Mouse (Mus musculus): ENCODE measurements around the gene Fank1. TPM values are rescaled to one million over a fixed set of nuclear protein-coding genes. Genes with fewer than 3 reads are reported as not detected.

Fank1 gene
- polyA plus RNA-seq, 1 experiment from 2014 or later = 0.64 TPM

DNA sequence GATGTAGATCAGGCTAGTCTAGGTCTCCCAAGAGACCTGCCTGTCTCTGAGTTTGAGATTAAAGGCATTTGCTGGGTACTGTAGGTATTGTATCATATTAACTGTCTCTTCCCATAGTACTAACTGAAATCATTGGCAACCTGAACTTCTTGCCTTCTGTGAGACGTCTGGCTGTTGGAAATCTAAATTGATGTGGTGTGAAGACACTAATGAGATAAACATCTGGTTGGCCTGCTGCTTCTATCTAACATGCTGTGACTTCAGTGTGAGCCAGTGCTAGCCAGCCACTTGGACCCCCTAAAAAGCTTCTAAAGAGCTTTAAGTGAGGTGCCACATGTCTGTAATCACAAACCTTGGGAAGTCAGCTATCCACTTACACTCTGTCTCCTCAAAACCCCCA, 16.1 kb downstream of the Fank1 start:
- no peaks in the 10 kb centered on the region for H3K27me3 ChIP-seq (replicated peaks; ENCODE audit: control insufficient read depth, insufficient read depth, low read length)
- H3K4me3 ChIP-seq (ENCODE audit: low read depth, low read length) = no peak overlapping the region
- H3K27ac ChIP-seq (ENCODE audit: low read depth) = no peak overlapping the region
- DNase-seq (ENCODE audit: low spot score) (no peak), ATAC-seq (replicated peaks; ENCODE audit: low FRiP score, low TSS enrichment, low read depth) (no peak)
- H3K36me3 ChIP-seq (ENCODE audit: control insufficient read depth, insufficient read depth, low read length) = no peaks in the 10 kb centered on the region
- 19% methylated on average over 1 of the region's 1 CpGs for WGBS
- H3K4me2 ChIP-seq (ENCODE audit: low read length) = no peak overlapping the region
- H3K9ac ChIP-seq (ENCODE audit: low read length) = no peak overlapping the region
- H3K4me1 ChIP-seq (replicated peaks; ENCODE audit: control insufficient read depth, insufficient read depth, low read length) = peaks cover 7% of the 10 kb centered on the region
- H3K9me3 ChIP-seq (ENCODE audit: control insufficient read depth, low read length) = no peaks in the 10 kb centered on the region

DNA sequence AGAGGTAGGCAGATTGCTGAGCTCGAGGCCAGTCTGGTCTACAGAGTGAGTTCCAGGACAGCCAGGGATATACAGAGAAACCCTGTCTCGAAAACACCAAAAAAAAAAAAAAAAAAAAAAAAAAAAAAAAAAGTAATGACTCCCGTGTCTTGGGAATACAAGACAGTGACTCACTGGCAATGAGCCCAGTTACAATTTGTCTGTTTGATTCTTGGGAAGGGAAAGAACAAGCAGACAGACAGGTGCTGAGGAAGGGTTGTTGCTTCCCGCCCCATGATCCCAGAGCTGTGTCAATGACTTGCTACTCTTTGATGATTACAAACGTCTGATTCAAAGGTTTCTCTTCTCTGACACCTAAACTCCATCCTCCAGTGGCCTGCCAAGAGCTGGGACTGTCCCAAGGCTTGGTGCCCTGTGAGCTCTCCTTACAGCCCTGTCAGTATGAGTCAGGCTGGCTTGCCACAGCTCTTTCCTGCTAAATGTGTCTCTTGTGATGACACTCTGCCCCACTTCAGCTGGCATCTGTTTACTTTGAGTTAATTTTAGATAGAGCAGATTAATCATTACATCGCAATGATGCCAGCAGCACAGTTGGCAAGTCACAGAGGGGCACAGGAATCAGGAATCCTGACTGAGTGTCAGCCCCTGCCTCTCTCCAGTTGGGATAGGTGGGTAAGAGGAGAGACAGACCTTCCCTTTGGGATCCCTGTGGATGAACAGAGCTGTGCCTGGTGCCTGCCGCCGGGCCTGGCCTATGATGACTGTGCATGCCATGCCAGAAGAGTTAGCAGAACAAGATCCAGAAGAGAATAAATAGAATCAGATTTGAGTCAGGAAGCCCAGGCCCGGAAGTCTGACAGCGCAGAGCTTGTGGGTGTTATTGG, 16.8 kb downstream of the Fank1 start:
- Histone ChIP-seq H3K9ac (ENCODE audit: low read length) (no peak overlapping the region), H3K4me1 (replicated peaks; ENCODE audit: control insufficient read depth, insufficient read depth, low read length) (peaks cover 7% of the 10 kb centered on the region), H3K4me2 (ENCODE audit: low read length) (no peak overlapping the region), H3K9me3 (ENCODE audit: control insufficient read depth, low read length) (no peaks in the 10 kb centered on the region), H3K27ac (ENCODE audit: low read depth) (no peak overlapping the region), H3K4me3 (ENCODE audit: low read depth, low read length) (no peak overlapping the region), H3K27me3 (replicated peaks; ENCODE audit: control insufficient read depth, insufficient read depth, low read length) (no peaks in the 10 kb centered on the region), H3K36me3 (ENCODE audit: control insufficient read depth, insufficient read depth, low read length) (no peaks in the 10 kb centered on the region)
- WGBS = 53% methylated on average over 10 of the region's 10 CpGs
- ATAC-seq (replicated peaks; ENCODE audit: low FRiP score, low TSS enrichment, low read depth) (no peak), DNase-seq (ENCODE audit: low spot score) (no peak)

DNA sequence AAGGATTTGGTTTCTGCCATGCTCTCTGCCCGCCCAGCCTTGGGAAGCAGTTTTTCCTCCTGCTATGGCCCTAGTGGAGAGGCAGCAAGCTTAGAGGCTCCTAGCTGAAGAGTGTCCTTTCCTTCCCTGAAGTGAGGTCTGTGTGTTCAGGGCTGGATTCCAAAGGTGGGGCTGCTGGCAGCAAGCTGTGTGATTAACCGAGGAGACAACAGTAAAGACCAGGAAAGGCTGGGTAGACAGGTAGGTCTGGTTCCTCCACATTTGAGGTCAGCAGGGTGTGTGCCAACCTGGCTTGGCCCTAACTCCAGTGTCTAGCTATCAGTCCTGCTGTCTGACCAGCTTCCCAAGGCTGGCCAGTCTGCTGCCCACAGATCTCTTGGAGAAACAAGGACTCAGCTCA, 18.1 kb downstream of the Fank1 start:
- Histone ChIP-seq H3K4me3 (ENCODE audit: low read depth, low read length) (no peak overlapping the region), H3K36me3 (ENCODE audit: control insufficient read depth, insufficient read depth, low read length) (no peaks in the 10 kb centered on the region), H3K9me3 (ENCODE audit: control insufficient read depth, low read length) (no peaks in the 10 kb centered on the region), H3K4me1 (replicated peaks; ENCODE audit: control insufficient read depth, insufficient read depth, low read length) (peaks cover 7% of the 10 kb centered on the region), H3K27me3 (replicated peaks; ENCODE audit: control insufficient read depth, insufficient read depth, low read length) (no peaks in the 10 kb centered on the region), H3K9ac (ENCODE audit: low read length) (no peak overlapping the region), H3K4me2 (ENCODE audit: low read length) (no peak overlapping the region), H3K27ac (ENCODE audit: low read depth) (no peak overlapping the region)
- ATAC-seq (replicated peaks; ENCODE audit: low FRiP score, low TSS enrichment, low read depth) = 0 out of 2 replicates have a peak, but pooled peaks have one; percentile 27
- WGBS = 76% methylated on average over 2 of the region's 2 CpGs
- no peak for DNase-seq (ENCODE audit: low spot score)

DNA sequence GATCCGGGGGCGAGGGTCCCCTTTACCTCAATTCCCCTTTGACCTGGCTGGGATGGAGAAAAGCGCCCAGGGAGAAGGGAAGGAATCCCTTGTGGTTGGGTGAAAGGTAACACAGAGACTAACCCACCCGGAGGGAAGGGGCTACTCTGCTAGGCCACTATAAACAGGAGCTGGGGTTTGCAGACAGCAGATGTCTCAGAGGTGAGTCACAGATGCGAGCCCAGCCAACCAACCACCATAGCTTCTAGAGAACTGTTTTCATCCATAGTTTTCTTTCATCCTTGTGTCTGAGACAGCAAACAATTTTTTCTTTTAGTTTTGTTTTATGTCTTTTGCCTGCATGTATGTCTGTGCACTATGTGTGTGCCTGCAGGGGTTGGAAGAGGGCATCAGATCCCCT, 23.3 kb downstream of the Fank1 start:
- no peaks in the 10 kb centered on the region; the same call in 1 of the 2 replicates for H3K4me1 ChIP-seq (replicated peaks; ENCODE audit: control insufficient read depth, insufficient read depth, low read length)
- H3K27me3 ChIP-seq (replicated peaks; ENCODE audit: control insufficient read depth, insufficient read depth, low read length) = no peaks in the 10 kb centered on the region
- no peak overlapping the region for H3K4me2 ChIP-seq (ENCODE audit: low read length)
- ATAC-seq (replicated peaks; ENCODE audit: low FRiP score, low TSS enrichment, low read depth) (no peak), DNase-seq (ENCODE audit: low spot score) (no peak)
- H3K9me3 ChIP-seq (ENCODE audit: control insufficient read depth, low read length) = no peaks in the 10 kb centered on the region
- WGBS = 72% methylated on average over 5 of the region's 5 CpGs
- no peak overlapping the region for H3K27ac ChIP-seq (ENCODE audit: low read depth)
- no peaks in the 10 kb centered on the region for H3K36me3 ChIP-seq (ENCODE audit: control insufficient read depth, insufficient read depth, low read length)
- no peak overlapping the region for H3K4me3 ChIP-seq (ENCODE audit: low read depth, low read length)
- H3K9ac ChIP-seq (ENCODE audit: low read length) = no peak overlapping the region

DNA sequence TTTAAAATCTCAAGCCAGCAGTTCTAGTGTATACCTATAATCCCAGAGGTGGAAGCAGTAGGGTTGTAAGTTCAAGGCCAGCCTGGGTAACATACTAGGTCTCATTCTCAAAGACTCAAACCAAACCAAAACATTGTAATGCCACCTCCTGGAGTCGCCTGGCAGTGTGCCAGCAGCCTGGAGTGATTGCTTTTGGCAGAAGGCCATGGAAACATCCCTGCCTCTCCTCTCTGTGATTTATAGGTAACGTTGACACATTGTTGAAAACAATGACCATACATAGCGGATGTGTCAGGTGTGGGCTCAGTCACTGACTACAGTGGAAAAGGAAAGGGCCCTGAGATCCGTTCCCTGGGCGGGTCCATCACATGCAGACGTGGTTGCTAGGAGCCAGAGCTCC, 25.2 kb downstream of the Fank1 start:
- DNase-seq (ENCODE audit: low spot score) = peak; percentile 64
- WGBS = 28% methylated on average over 6 of the region's 6 CpGs
- ATAC-seq (replicated peaks; ENCODE audit: low FRiP score, low TSS enrichment, low read depth) = no peak

DNA sequence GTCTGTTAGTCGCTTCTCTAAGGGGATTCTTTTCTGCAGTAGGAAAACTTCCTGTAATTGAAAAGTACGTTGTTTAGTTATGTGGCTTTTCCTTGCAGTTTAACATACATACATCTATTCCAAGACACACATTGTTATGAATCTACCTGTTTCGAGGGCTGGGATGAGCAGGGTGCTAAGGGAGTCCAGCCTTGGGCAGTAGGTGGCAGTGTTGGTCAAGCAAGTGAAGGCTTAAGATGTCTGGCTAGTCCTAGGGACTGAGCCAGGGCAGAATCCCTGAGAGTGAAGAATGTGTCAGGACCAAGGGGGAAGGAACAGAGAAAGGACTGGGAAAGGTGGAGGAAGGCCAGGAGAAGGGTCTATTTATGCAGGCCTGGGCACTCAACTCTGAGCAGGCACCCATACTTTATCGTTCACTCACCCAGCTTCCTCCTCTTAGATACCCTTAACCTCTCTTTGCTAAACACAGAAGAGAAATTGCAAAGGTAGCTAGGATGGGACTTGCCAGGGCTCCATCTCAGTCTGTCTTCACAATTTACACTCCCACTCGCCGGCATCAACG, 29.0 kb downstream of the Fank1 start:
- DNase-seq (ENCODE audit: low spot score) (peak; percentile 86), ATAC-seq (replicated peaks; ENCODE audit: low FRiP score, low TSS enrichment, low read depth) (no peak)
- WGBS = 35% methylated on average over 7 of the region's 7 CpGs
- Histone ChIP-seq H3K27ac (ENCODE audit: low read depth) (no peak overlapping the region), H3K4me3 (ENCODE audit: low read depth, low read length) (no peak overlapping the region), H3K27me3 (replicated peaks; ENCODE audit: control insufficient read depth, insufficient read depth, low read length) (no peaks in the 10 kb centered on the region), H3K9me3 (ENCODE audit: control insufficient read depth, low read length) (no peaks in the 10 kb centered on the region), H3K4me1 (replicated peaks; ENCODE audit: control insufficient read depth, insufficient read depth, low read length) (no peaks in the 10 kb centered on the region), H3K4me2 (ENCODE audit: low read length) (no peak overlapping the region), H3K36me3 (ENCODE audit: control insufficient read depth, insufficient read depth, low read length) (no peaks in the 10 kb centered on the region), H3K9ac (ENCODE audit: low read length) (no peak overlapping the region)

More for the DNA sequence above, 25.2 kb downstream of the Fank1 start:
- no peak overlapping the region for H3K27ac ChIP-seq (ENCODE audit: low read depth)
- H3K9ac ChIP-seq (ENCODE audit: low read length) = no peak overlapping the region
- no peak overlapping the region for H3K4me3 ChIP-seq (ENCODE audit: low read depth, low read length)
- no peaks in the 10 kb centered on the region for H3K27me3 ChIP-seq (replicated peaks; ENCODE audit: control insufficient read depth, insufficient read depth, low read length)
- H3K4me1 ChIP-seq (replicated peaks; ENCODE audit: control insufficient read depth, insufficient read depth, low read length) = no peaks in the 10 kb centered on the region; the same call in 1 of the 2 replicates
- no peaks in the 10 kb centered on the region for H3K36me3 ChIP-seq (ENCODE audit: control insufficient read depth, insufficient read depth, low read length)
- H3K9me3 ChIP-seq (ENCODE audit: control insufficient read depth, low read length) = no peaks in the 10 kb centered on the region
- H3K4me2 ChIP-seq (ENCODE audit: low read length) = no peak overlapping the region

DNA sequence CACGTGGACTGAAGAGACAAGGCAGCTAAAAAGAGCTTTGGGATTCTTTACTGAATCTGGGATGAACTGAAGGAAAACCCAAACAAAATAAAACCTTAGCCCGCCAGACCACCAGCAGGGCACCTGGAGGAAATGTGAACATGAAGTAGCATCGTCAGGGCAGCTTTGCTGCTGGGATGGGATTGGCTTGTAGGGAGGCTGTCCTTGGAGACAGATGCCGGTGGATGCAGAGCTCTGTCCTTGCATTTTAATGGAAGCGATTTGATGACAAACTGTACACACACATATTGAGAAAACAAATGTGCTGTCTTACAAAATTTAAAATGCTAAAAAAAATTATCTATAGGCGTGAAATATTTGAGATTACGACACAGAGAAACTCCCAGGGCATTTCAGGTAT, 36.3 kb downstream of the Fank1 start:
- Histone ChIP-seq H3K9me3 (ENCODE audit: control insufficient read depth, low read length) (no peaks in the 10 kb centered on the region), H3K27me3 (replicated peaks; ENCODE audit: control insufficient read depth, insufficient read depth, low read length) (no peaks in the 10 kb centered on the region), H3K4me1 (replicated peaks; ENCODE audit: control insufficient read depth, insufficient read depth, low read length) (no peaks in the 10 kb centered on the region), H3K36me3 (ENCODE audit: control insufficient read depth, insufficient read depth, low read length) (no peaks in the 10 kb centered on the region), H3K27ac (ENCODE audit: low read depth) (no peak overlapping the region), H3K9ac (ENCODE audit: low read length) (no peak overlapping the region), H3K4me3 (ENCODE audit: low read depth, low read length) (no peak overlapping the region), H3K4me2 (ENCODE audit: low read length) (no peak overlapping the region)
- 57% methylated on average over 7 of the region's 7 CpGs for WGBS
- ATAC-seq (replicated peaks; ENCODE audit: low FRiP score, low TSS enrichment, low read depth) (no peak), DNase-seq (ENCODE audit: low spot score) (no peak)

DNA sequence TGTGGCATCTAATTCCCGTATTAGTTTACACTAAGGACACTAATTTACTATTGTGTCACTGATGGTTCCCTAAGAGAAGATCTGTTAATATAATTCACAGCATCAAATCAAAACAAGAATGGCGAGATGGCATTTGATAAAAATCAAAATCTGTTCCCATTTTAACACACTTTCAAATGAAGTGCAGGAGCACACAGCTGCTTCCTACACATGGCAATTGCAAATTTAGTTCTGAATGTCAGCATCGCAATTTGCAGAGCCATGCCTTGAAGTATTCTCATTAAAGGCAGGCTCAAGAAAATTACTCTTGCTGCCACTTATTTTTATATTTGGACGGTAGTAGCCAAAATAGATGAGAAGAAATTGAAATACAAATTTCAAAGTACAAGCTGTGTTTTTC, 36.7 kb downstream of the Fank1 start:
- 71% methylated on average over 4 of the region's 4 CpGs for WGBS
- H3K9me3 ChIP-seq (ENCODE audit: control insufficient read depth, low read length) = no peaks in the 10 kb centered on the region
- no peaks in the 10 kb centered on the region for H3K36me3 ChIP-seq (ENCODE audit: control insufficient read depth, insufficient read depth, low read length)
- H3K27me3 ChIP-seq (replicated peaks; ENCODE audit: control insufficient read depth, insufficient read depth, low read length) = no peaks in the 10 kb centered on the region
- H3K9ac ChIP-seq (ENCODE audit: low read length) = no peak overlapping the region
- no peak overlapping the region for H3K4me2 ChIP-seq (ENCODE audit: low read length)
- H3K27ac ChIP-seq (ENCODE audit: low read depth) = no peak overlapping the region
- DNase-seq (ENCODE audit: low spot score) (no peak), ATAC-seq (replicated peaks; ENCODE audit: low FRiP score, low TSS enrichment, low read depth) (no peak)
- no peaks in the 10 kb centered on the region for H3K4me1 ChIP-seq (replicated peaks; ENCODE audit: control insufficient read depth, insufficient read depth, low read length)
- no peak overlapping the region for H3K4me3 ChIP-seq (ENCODE audit: low read depth, low read length)

DNA sequence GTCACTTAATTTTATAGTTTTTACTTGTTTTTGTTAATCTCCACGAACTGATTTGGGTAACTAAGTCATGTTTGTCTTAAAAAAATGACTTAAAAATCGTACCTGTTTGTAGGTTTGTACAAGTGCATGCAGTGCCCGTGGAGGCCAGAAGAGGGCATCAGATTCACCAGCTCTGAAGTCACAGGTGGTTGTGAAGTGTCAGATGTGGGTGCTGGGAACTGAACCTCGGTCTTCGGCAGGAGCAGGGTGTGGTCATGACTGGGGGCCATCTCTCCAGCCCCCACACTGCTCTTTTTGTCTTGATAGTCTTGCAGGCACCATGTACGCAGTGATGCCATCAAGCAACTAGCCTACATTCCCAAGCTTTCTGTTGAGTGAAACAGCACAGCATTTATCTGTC, 47.1 kb downstream of the Fank1 start:
- Histone ChIP-seq H3K36me3 (ENCODE audit: control insufficient read depth, insufficient read depth, low read length) (no peaks in the 10 kb centered on the region), H3K27me3 (replicated peaks; ENCODE audit: control insufficient read depth, insufficient read depth, low read length) (no peaks in the 10 kb centered on the region), H3K9ac (ENCODE audit: low read length) (no peak overlapping the region), H3K27ac (ENCODE audit: low read depth) (no peak overlapping the region), H3K4me1 (replicated peaks; ENCODE audit: control insufficient read depth, insufficient read depth, low read length) (no peaks in the 10 kb centered on the region), H3K4me3 (ENCODE audit: low read depth, low read length) (no peak overlapping the region), H3K4me2 (ENCODE audit: low read length) (no peak overlapping the region), H3K9me3 (ENCODE audit: control insufficient read depth, low read length) (peaks cover 3% of the 10 kb centered on the region; the same call in 1 of the 2 replicates)
- no peak for ATAC-seq (replicated peaks; ENCODE audit: low FRiP score, low TSS enrichment, low read depth)
- no peak for DNase-seq (ENCODE audit: low spot score)
- WGBS = 88% methylated on average over 6 of the region's 6 CpGs

Data from intestine, embryonic 14.5 days (tissue).